Mouse (Mus musculus) MEL (cell line): ENCODE results near the gene Izumo4. TPM values are rescaled to one million over a fixed set of nuclear protein-coding genes. Genes with fewer than 3 reads are reported as not detected.

Experiments used
- DNase-seq: peaks from one replicate; pipeline ENCODE4 v3.0.0; 2011; ENCODE audit warnings: low read depth, low spot score
- H3K27ac ChIP-seq: 2 replicates; pipeline ENCODE4 v1.5.1; 2012; ENCODE audit warnings: low read depth, mild to moderate bottlenecking, control low read depth, low read length, moderate library complexity; ENCODE audit not compliant: control insufficient read depth
- H3K27me3 ChIP-seq, 2 experiments: fragments of 150-350 bp in 1 of 2; sonication (generic) in 1 of 2; 2 replicates each; pipeline ENCODE4 v1.6.1; 2012; ENCODE audit warnings: low read length in 2 of 2, mild to moderate bottlenecking in 2 of 2, improper control_type of control experiment in 1 of 2, moderate library complexity in 1 of 2; ENCODE audit not compliant: insufficient read depth in 2 of 2, control insufficient read depth in 1 of 2
- H3K36me3 ChIP-seq, 2 experiments: 2 replicates each; pipeline ENCODE4 v1.6.1; 2012 to 2014; ENCODE audit warnings: low read length in 2 of 2, improper control_type of control experiment in 1 of 2, inconsistent platforms in 1 of 2, mild to moderate bottlenecking in 1 of 2; ENCODE audit not compliant: insufficient read depth in 2 of 2, control insufficient read depth in 1 of 2
- H3K4me1 ChIP-seq, 2 experiments: fragments of 150-350 bp in 1 of 2; sonication (generic) in 1 of 2; 2 replicates each; pipeline ENCODE4 v1.6.1; 2012; ENCODE audit warnings: low read length in 2 of 2, improper control_type of control experiment in 1 of 2, mild to moderate bottlenecking in 1 of 2; ENCODE audit not compliant: insufficient read depth in 2 of 2, control insufficient read depth in 1 of 2
- H3K4me3 ChIP-seq, 2 experiments: fragments of 150-350 bp in 1 of 2; sonication (generic) in 1 of 2; 2 replicates each; pipeline ENCODE4 v1.5.1; 2012; ENCODE audit warnings: low read depth in 2 of 2, low read length in 2 of 2, mild to moderate bottlenecking in 2 of 2, moderate library complexity in 2 of 2, control low read depth in 1 of 2, improper control_type of control experiment in 1 of 2; ENCODE audit not compliant: control insufficient read depth in 1 of 2, insufficient read depth in 1 of 2
- H3K79me2 ChIP-seq: 2 replicates; pipeline ENCODE4 v1.6.1; 2012; ENCODE audit warnings: mild to moderate bottlenecking, low read length, moderate library complexity; ENCODE audit not compliant: control insufficient read depth, poor library complexity, insufficient read depth
- H3K9ac ChIP-seq: 2 replicates; pipeline ENCODE4 v1.6.1; 2012; ENCODE audit warnings: low read depth, mild to moderate bottlenecking, control low read depth, low read length, moderate library complexity; ENCODE audit not compliant: control insufficient read depth, poor library complexity, severe bottlenecking
- H3K9me3 ChIP-seq: fragments of 150-350 bp; sonication (generic); replicated peaks from 2 replicates; pipeline ENCODE4 v1.6.1; 2012; ENCODE audit warnings: mild to moderate bottlenecking, low read length, improper control_type of control experiment, moderate library complexity; ENCODE audit not compliant: insufficient read depth
- CHD1 ChIP-seq: IDR thresholded peaks from 2 replicates; pipeline ENCODE4 v1.6.1; 2012; ENCODE audit warnings: low read depth, mild to moderate bottlenecking, inconsistent platforms, low read length, improper control_type of control experiment
- CHD2 ChIP-seq: IDR thresholded peaks from 2 replicates; pipeline ENCODE4 v1.6.1; 2011; ENCODE audit warnings: low read length, improper control_type of control experiment
- CTCF ChIP-seq, 3 experiments: IDR thresholded peaks in 2 of 3; conservative IDR thresholded peaks in 1 of 3; 2 replicates each; pipeline ENCODE4 v1.5.1; 2011 to 2012; ENCODE audit warnings: low read length in 3 of 3, low read depth in 2 of 3, mild to moderate bottlenecking in 2 of 3, improper control_type of control experiment in 1 of 3, inconsistent platforms in 1 of 3, mixed read lengths in 1 of 3, moderate library complexity in 1 of 3; ENCODE audit not compliant: control insufficient read depth in 1 of 3, insufficient read depth in 1 of 3, poor library complexity in 1 of 3, severe bottlenecking in 1 of 3
- E2F4 ChIP-seq: IDR thresholded peaks from 2 replicates; pipeline ENCODE4 v1.6.1; 2011; ENCODE audit warnings: low read depth, low read length, improper control_type of control experiment, borderline replicate concordance
- ELF1 ChIP-seq: IDR thresholded peaks from 2 replicates; pipeline ENCODE4 v1.6.1; 2014; ENCODE audit warnings: low read depth, mild to moderate bottlenecking, inconsistent platforms, low read length, improper control_type of control experiment, moderate library complexity
- EP300 ChIP-seq, 2 experiments: IDR thresholded peaks; 2 replicates each; pipeline ENCODE4 v1.6.1; 2011; ENCODE audit warnings: improper control_type of control experiment in 2 of 2, low read length in 2 of 2, low read depth in 1 of 2, mild to moderate bottlenecking in 1 of 2
- ETS1 ChIP-seq: IDR thresholded peaks from 2 replicates; pipeline ENCODE4 v1.6.1; 2012; ENCODE audit warnings: low read depth, mild to moderate bottlenecking, inconsistent platforms, low read length, improper control_type of control experiment, moderate library complexity
- GATA1 ChIP-seq: IDR thresholded peaks from 2 replicates; pipeline ENCODE4 v1.6.1; 2011; ENCODE audit warnings: low read depth, low read length, improper control_type of control experiment
- HCFC1 ChIP-seq: IDR thresholded peaks from 2 replicates; pipeline ENCODE4 v1.6.1; 2012; ENCODE audit warnings: low read depth, mild to moderate bottlenecking, inconsistent platforms, low read length, improper control_type of control experiment, moderate library complexity
- JUND ChIP-seq: IDR thresholded peaks from 2 replicates; pipeline ENCODE4 v1.6.1; 2011; ENCODE audit warnings: low read depth, mild to moderate bottlenecking, improper control_type of control experiment, low read length
- MAFK ChIP-seq: IDR thresholded peaks from 2 replicates; pipeline ENCODE4 v1.6.1; 2011; ENCODE audit warnings: low read depth, mild to moderate bottlenecking, low read length, improper control_type of control experiment, borderline replicate concordance
- MAX ChIP-seq: IDR thresholded peaks from 2 replicates; pipeline ENCODE4 v1.6.1; 2011; ENCODE audit warnings: low read length, improper control_type of control experiment
- MEF2A ChIP-seq: IDR thresholded peaks from 2 replicates; pipeline ENCODE4 v1.6.1; 2014; ENCODE audit warnings: low read depth, mild to moderate bottlenecking, inconsistent platforms, low read length, improper control_type of control experiment; ENCODE audit not compliant: poor library complexity, insufficient replicate concordance, severe bottlenecking; ENCODE audit errors: extremely low read depth
- MXI1 ChIP-seq: IDR thresholded peaks from 2 replicates; pipeline ENCODE4 v1.6.1; 2011; ENCODE audit warnings: mild to moderate bottlenecking, low read depth, low read length, improper control_type of control experiment
- MYB ChIP-seq: IDR thresholded peaks from 2 replicates; pipeline ENCODE4 v1.6.1; 2011; ENCODE audit warnings: mild to moderate bottlenecking, low read depth, low read length, improper control_type of control experiment
- NELFE ChIP-seq: IDR thresholded peaks from 2 replicates; pipeline ENCODE4 v1.6.1; 2011; ENCODE audit warnings: low read depth, low read length, improper control_type of control experiment
- NRF1 ChIP-seq: IDR thresholded peaks from 2 replicates; pipeline ENCODE4 v1.6.1; 2014; ENCODE audit warnings: low read depth, mild to moderate bottlenecking, inconsistent platforms, low read length, improper control_type of control experiment, moderate library complexity; ENCODE audit not compliant: poor library complexity, insufficient read depth, severe bottlenecking
- POLR2A ChIP-seq, 2 experiments: IDR thresholded peaks; 2 replicates each; pipeline ENCODE4 v1.6.1; 2011 to 2012; ENCODE audit warnings: low read length in 2 of 2, mild to moderate bottlenecking in 2 of 2, control low read depth in 1 of 2, improper control_type of control experiment in 1 of 2, low read depth in 1 of 2, moderate library complexity in 1 of 2; ENCODE audit not compliant: control insufficient read depth in 1 of 2, insufficient read depth in 1 of 2, poor library complexity in 1 of 2
- POLR2AphosphoS5 ChIP-seq: IDR thresholded peaks from 2 replicates; pipeline ENCODE4 v1.6.1; 2012; ENCODE audit warnings: low read depth, borderline replicate concordance, mild to moderate bottlenecking, inconsistent platforms, low read length, moderate library complexity, mixed read lengths
- RAD21 ChIP-seq: IDR thresholded peaks from 2 replicates; pipeline ENCODE4 v1.6.1; 2011; ENCODE audit warnings: mild to moderate bottlenecking, low read depth, low read length, improper control_type of control experiment
- RCOR1 ChIP-seq: IDR thresholded peaks from 2 replicates; pipeline ENCODE4 v1.6.1; 2012; ENCODE audit warnings: low read depth, mild to moderate bottlenecking, inconsistent platforms, low read length, improper control_type of control experiment
- SIN3A ChIP-seq: IDR thresholded peaks from 2 replicates; pipeline ENCODE4 v1.6.1; 2012; ENCODE audit warnings: low read length, improper control_type of control experiment, inconsistent platforms
- SMC3 ChIP-seq: IDR thresholded peaks from 2 replicates; pipeline ENCODE4 v1.6.1; 2011; ENCODE audit warnings: low read depth, low read length, improper control_type of control experiment
- TAL1 ChIP-seq: IDR thresholded peaks from 2 replicates; pipeline ENCODE4 v1.6.1; 2012; ENCODE audit warnings: mild to moderate bottlenecking, inconsistent platforms, low read length, moderate library complexity, mixed read lengths
- TBP ChIP-seq: IDR thresholded peaks from 2 replicates; pipeline ENCODE4 v1.8.0; 2011; ENCODE audit warnings: low read depth, low read length, improper control_type of control experiment
- UBTF ChIP-seq: IDR thresholded peaks from 2 replicates; pipeline ENCODE4 v1.6.1; 2012; ENCODE audit warnings: low read depth, mild to moderate bottlenecking, inconsistent platforms, low read length, improper control_type of control experiment, moderate library complexity, borderline replicate concordance; ENCODE audit not compliant: insufficient read depth
- USF1 ChIP-seq: IDR thresholded peaks from 2 replicates; pipeline ENCODE4 v1.6.1; 2014; ENCODE audit warnings: low read depth, mild to moderate bottlenecking, inconsistent platforms, low read length, improper control_type of control experiment, moderate library complexity
- USF2 ChIP-seq, 2 experiments: IDR thresholded peaks; 2 replicates each; pipeline ENCODE4 v1.6.1; 2011 to 2012; ENCODE audit warnings: improper control_type of control experiment in 2 of 2, low read length in 2 of 2, borderline replicate concordance in 1 of 2, inconsistent platforms in 1 of 2, low read depth in 1 of 2, mild to moderate bottlenecking in 1 of 2; ENCODE audit not compliant: insufficient read depth in 1 of 2
- ZMIZ1 ChIP-seq: IDR thresholded peaks from 2 replicates; pipeline ENCODE4 v1.6.1; 2012; ENCODE audit warnings: low read depth, mild to moderate bottlenecking, inconsistent platforms, low read length, improper control_type of control experiment, moderate library complexity
- ZNF384 ChIP-seq: IDR thresholded peaks from 2 replicates; pipeline ENCODE4 v1.6.1; 2012; ENCODE audit warnings: low read depth, mild to moderate bottlenecking, inconsistent platforms, low read length, improper control_type of control experiment
- polyA plus RNA-seq, 2 experiments: library from polyadenylated mRNA; stranded (reverse) in 1 of 2; unstranded in 1 of 2; fragments of >175 nt in 1 of 2; fragments of >200 nt in 1 of 2; gene quantifications; 2 replicates each; pipeline versions ENCODE4 v1.2.1 to v1.2.4; 2012; ENCODE audit warnings: low replicate concordance in 2 of 2, low read depth in 1 of 2; ENCODE audit not compliant: insufficient read length in 2 of 2, insufficient read depth in 1 of 2, missing spikeins in 1 of 2
- total RNA-seq: library from RNA; depleted of rRNA; stranded (reverse); fragments of 300-350 nt; gene quantifications from 2 replicates; pipeline ENCODE4 v1.2.3, GENCODE M21; 2012

The Izumo4 gene
- total and polyA plus RNA-seq, 3 experiments: 1.0 to 3.8 TPM; not detected in 1

- no peak; the same call in none of the 2 replicates for TF ChIP-seq ELF1
- TF ChIP-seq CTCF (IDR thresholded peaks at IDR 0.05 in 2 of 3, conservative IDR thresholded peaks at IDR 0.05 in 1 of 3; ENCODE audit: control insufficient read depth in 1 of 3, insufficient read depth in 1 of 3, low read depth in 2 of 3, low read length in 3 of 3, poor library complexity in 1 of 3, severe bottlenecking in 1 of 3): no peak
- TF ChIP-seq MAFK: no peak
- TF ChIP-seq USF2 (IDR thresholded peaks at IDR 0.05; ENCODE audit: borderline replicate concordance in 1 of 2, insufficient read depth in 1 of 2, low read depth in 1 of 2, low read length in 2 of 2): no peak
- TF ChIP-seq TAL1: peak; percentile 96
- TF ChIP-seq RAD21: no peak
- peak; percentile 75 to 91 for TF ChIP-seq EP300 (IDR thresholded peaks at IDR 0.05; ENCODE audit: low read depth in 1 of 2, low read length in 2 of 2)
- peak; percentile 98 for TF ChIP-seq ZMIZ1
- peak; percentile 49; the same call in 1 of the 2 replicates for TF ChIP-seq NRF1
- peak; percentile 90 for TF ChIP-seq TBP
- peak; percentile 99 for TF ChIP-seq SIN3A
- peak; percentile 86 for TF ChIP-seq GATA1
- no peak for TF ChIP-seq MYB
Measured at GRCm38 (mm10) chr10:80677942-80678436, 24.0 kb upstream of the Izumo4 start, which contains the start of gene Mknk2 (continued).

- Histone ChIP-seq H3K9me3 (no peaks in the 10 kb centered on the region), H3K4me3 (peak overlapping the region; percentile 58 to 76), H3K27me3 (no peaks in the 10 kb centered on the region), H3K27ac (peak overlapping the region; percentile 96), H3K79me2 (peaks cover 31% of the 10 kb centered on the region), H3K36me3 (peaks cover 0 to 20% of the 10 kb centered on the region in 2 experiments; a peak in 2 of 4 replicates), H3K9ac (peak overlapping the region; percentile 53), H3K4me1 (peaks cover 9 to 30% of the 10 kb centered on the region in 2 experiments)
- peak; percentile 88 for DNase-seq
- TF ChIP-seq MXI1: peak; percentile 22; the same call in 1 of the 2 replicates
- no peak for TF ChIP-seq NRF1
- TF ChIP-seq CHD1: no peak
- no peak for TF ChIP-seq TAL1
- TF ChIP-seq UBTF: no peak
- TF ChIP-seq MYB: no peak
- peak; percentile 37; the same call in 1 of the 2 replicates for TF ChIP-seq RCOR1
- no peak; the same call in 1 of the 2 replicates for TF ChIP-seq SIN3A
- TF ChIP-seq CTCF (IDR thresholded peaks at IDR 0.05 in 2 of 3, conservative IDR thresholded peaks at IDR 0.05 in 1 of 3; ENCODE audit: control insufficient read depth in 1 of 3, insufficient read depth in 1 of 3, low read depth in 2 of 3, low read length in 3 of 3, poor library complexity in 1 of 3, severe bottlenecking in 1 of 3): no peak
- TF ChIP-seq POLR2A (IDR thresholded peaks at IDR 0.05; ENCODE audit: control insufficient read depth in 1 of 2, insufficient read depth in 1 of 2, low read depth in 1 of 2, low read length in 2 of 2, poor library complexity in 1 of 2): no peak
- TF ChIP-seq NELFE: no peak; the same call in 1 of the 2 replicates
- no peak; the same call in 1 of the 2 replicates for TF ChIP-seq ETS1
- no peak for TF ChIP-seq USF2 (IDR thresholded peaks at IDR 0.05; ENCODE audit: borderline replicate concordance in 1 of 2, insufficient read depth in 1 of 2, low read depth in 1 of 2, low read length in 2 of 2)
- TF ChIP-seq USF1: no peak
- TF ChIP-seq MAX: 0 out of 2 replicates have a peak, but pooled peaks have one; percentile 25
- TF ChIP-seq E2F4: no peak
- no peak for TF ChIP-seq HCFC1
- peak; percentile 58; the same call in 1 of the 2 replicates for TF ChIP-seq ELF1
- TF ChIP-seq ZNF384: no peak
- no peak for TF ChIP-seq POLR2AphosphoS5
- TF ChIP-seq CHD2: no peak
- TF ChIP-seq RAD21: no peak
- no peak for TF ChIP-seq MAFK
- TF ChIP-seq JUND: no peak
- no peak for TF ChIP-seq MEF2A
- no peak for TF ChIP-seq SMC3
Measured at GRCm38 (mm10) chr10:80678601-80679377, 23.2 kb upstream of the Izumo4 start.
